Mouse (Mus musculus): ENCODE measurements around the gene Mical1.

DNA sequence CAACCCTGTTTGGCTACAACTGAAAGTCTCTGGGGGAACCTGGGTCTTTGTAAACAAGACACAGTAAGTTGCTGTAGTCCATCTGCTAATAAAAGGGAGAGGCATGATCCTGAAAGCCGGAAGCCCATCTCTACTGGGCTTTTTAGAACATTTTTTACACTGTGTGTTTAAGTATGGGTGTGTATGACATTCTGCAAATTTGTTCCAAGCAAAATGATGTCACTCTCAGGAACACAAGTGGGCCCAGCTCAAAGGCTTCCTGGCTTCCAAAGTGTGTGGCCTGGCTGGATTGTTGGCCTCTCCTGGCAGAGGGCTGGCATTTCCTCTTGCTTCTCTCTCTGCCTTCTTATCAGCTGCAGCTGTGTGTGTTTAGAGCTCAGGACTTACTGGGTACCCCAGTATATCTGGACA, 1.1 kb upstream of the Mical1 start:
- TF ChIP-seq POLR2A (IDR thresholded peaks at IDR 0.05; ENCODE audit: insufficient read depth, low read length) (no peak), CTCF (IDR thresholded peaks at IDR 0.05; ENCODE audit: low read depth, low read length) (no peak)
